Mouse (Mus musculus): ENCODE measurements around the gene Ang5. TPM values are rescaled to one million over a fixed set of nuclear protein-coding genes. Genes with fewer than 3 reads are reported as not detected.

The Ang5 gene
- total RNA-seq, 2 experiments from 2014 or later: not detected

Other genes with a start within 250 kb of the Ang5 start
- not detected for gene Gm16506, start 229.6 kb upstream of the Ang5 start, total RNA-seq (2021)
- gene Gm6526, start 209.2 kb upstream of the Ang5 start, total RNA-seq (2021): not detected
- not detected for gene Gm8180, start 172.3 kb upstream of the Ang5 start, total RNA-seq (2021)
- gene Ear1, start 81.6 kb upstream of the Ang5 start, total RNA-seq (2021): 1 to 10 TPM in 1 of 2 experiments, under 1 TPM in 1; 0.59 to 2.0 TPM
- gene Ear10, start 33.5 kb upstream of the Ang5 start, total RNA-seq (2021): not detected
- 10 to 100 TPM; 10.0 to 10.8 TPM for gene Gm8113, start 31.7 kb upstream of the Ang5 start, total RNA-seq (2021)
- gene Ang6, start 45.2 kb downstream of the Ang5 start, total RNA-seq (2021): not detected
- 1 to 10 TPM; 2.2 to 3.2 TPM for gene Ear2, start 145.6 kb downstream of the Ang5 start, total RNA-seq (2021)
- not detected for gene Gm3327, start 166.8 kb downstream of the Ang5 start, total RNA-seq (2021)
- not detected for gene Gm8212, start 240.6 kb downstream of the Ang5 start, total RNA-seq (2021)